Mouse (Mus musculus): ENCODE results near the gene Mrps15.

Gene Mrps15

GRCm38 (mm10) chr4:126046851-126047585 lies at the start of gene Mrps15:
Gene Mrps15, plus strand, starts transcription at chr4:126046925.
- in situ Hi-C loops (cut with MboI, MseI) = no loop called here

GRCm38 (mm10) chr4:125997826-125998225 lies 48.9 kb upstream of the Mrps15 start:
- in situ Hi-C loops (cut with MboI, MseI) = no loop called here

GRCm38 (mm10) chr4:126001311-126002199 lies 45.2 kb upstream of the Mrps15 start:
- in situ Hi-C loops (cut with MboI, MseI) = no loop called here

- in situ Hi-C loops (cut with MboI, MseI) = no loop called here
Measured at GRCm38 (mm10) chr4:126017676-126018332, 28.9 kb upstream of the Mrps15 start.

GRCm38 (mm10) chr4:126018966-126019538 lies 27.7 kb upstream of the Mrps15 start:
- in situ Hi-C loops (cut with MboI, MseI) = no loop called here

GRCm38 (mm10) chr4:126024303-126024900 lies 22.3 kb upstream of the Mrps15 start, which contains the start of gene Csf3r:
Gene Csf3r, plus strand, starts transcription at chr4:126024550.
- in situ Hi-C loops (cut with MboI, MseI) = no loop called here

GRCm38 (mm10) chr4:126025801-126026200 lies 20.9 kb upstream of the Mrps15 start:
- in situ Hi-C loops (cut with MboI, MseI) = no loop called here

- in situ Hi-C loops (cut with MboI, MseI) = no loop called here
Measured at GRCm38 (mm10) chr4:126027980-126028379, 18.7 kb upstream of the Mrps15 start.

GRCm38 (mm10) chr4:126029042-126029441 lies 17.7 kb upstream of the Mrps15 start:
- in situ Hi-C loops (cut with MboI, MseI) = no loop called here

- in situ Hi-C loops (cut with MboI, MseI) = no loop called here
Measured at GRCm38 (mm10) chr4:126030705-126031104, 16.0 kb upstream of the Mrps15 start.

- in situ Hi-C loops (cut with MboI, MseI) = no loop called here
Measured at GRCm38 (mm10) chr4:126035413-126035812, 11.3 kb upstream of the Mrps15 start.

GRCm38 (mm10) chr4:126051617-126052016 lies 4.9 kb downstream of the Mrps15 start:
- in situ Hi-C loops (cut with MboI, MseI) = loop anchor here (10.0 kb wide), 1 partner anchor 703 kb away; the partner anchor contains the start of genes AU040320 and Ncdn

- in situ Hi-C loops (cut with MboI, MseI) = loop anchor here (10.0 kb wide), 1 partner anchor 697 kb away; the partner anchor contains the start of genes AU040320 and Ncdn
Measured at GRCm38 (mm10) chr4:126057207-126058133, 10.7 kb downstream of the Mrps15 start.

GRCm38 (mm10) chr4:126058134-126058996 lies 11.6 kb downstream of the Mrps15 start, which contains the start of gene Oscp1:
Gene Oscp1, plus strand, starts transcription at chr4:126058565.
- in situ Hi-C loops (cut with MboI, MseI) = loop anchor here (10.0 kb wide), 1 partner anchor 696 kb away; the partner anchor contains the start of genes AU040320 and Ncdn

- in situ Hi-C loops (cut with MboI, MseI) = loop anchor here (10.0 kb wide), 1 partner anchor 696 kb away; the partner anchor contains the start of genes AU040320 and Ncdn
Measured at GRCm38 (mm10) chr4:126058997-126059362, 12.3 kb downstream of the Mrps15 start.

GRCm38 (mm10) chr4:126062856-126063255 lies 16.1 kb downstream of the Mrps15 start:
- in situ Hi-C loops (cut with MboI, MseI) = no loop called here

GRCm38 (mm10) chr4:126065241-126065640 lies 18.5 kb downstream of the Mrps15 start:
- in situ Hi-C loops (cut with MboI, MseI) = loop anchor here (5.0 kb wide), 1 partner anchor 87 kb away; no protein-coding TSS in a partner anchor

- in situ Hi-C loops (cut with MboI, MseI) = loop anchor here (5.0 kb wide), 1 partner anchor 85 kb away; no protein-coding TSS in a partner anchor
Measured at GRCm38 (mm10) chr4:126067401-126068077, 20.8 kb downstream of the Mrps15 start.
